ENCODE assay signal across 36 mouse cellular contexts in the genomic region with DNA sequence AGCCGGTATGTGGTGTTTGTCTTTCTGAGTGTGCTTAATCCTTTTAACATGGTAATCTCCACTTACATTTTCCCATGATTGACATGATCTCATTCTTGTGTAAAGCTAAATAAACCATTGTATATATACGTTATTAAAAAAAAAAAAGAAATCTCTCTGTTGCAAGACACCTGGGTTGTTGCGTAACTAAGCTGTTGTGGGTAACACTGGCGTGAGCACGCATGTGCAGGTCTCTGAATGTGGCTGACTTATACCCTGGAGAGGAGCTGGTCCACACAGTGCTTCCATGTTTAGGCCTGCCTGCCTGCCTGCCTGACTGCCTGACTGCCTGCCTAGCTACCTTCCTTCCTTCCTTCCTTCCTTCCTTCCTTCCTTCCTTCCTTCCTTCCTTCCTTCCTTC. TPM values are rescaled to one million over a fixed set of nuclear protein-coding genes. Genes with fewer than 3 reads are reported as not detected.
DNase-seq lines count a peak whose midpoint lies in the region; ATAC-seq and TF ChIP-seq lines count a peak whose summit lies in the region.
"Had no signal": no experiment of that assay in that cellular context is flagged by ENCODE, and none has a peak within 500 bp of the region (broad histone marks: within the 10 kb centered on the region; RNA-seq: fewer than 3 reads in every experiment).

No protein-coding gene starts in this region.

- whole genome bisulfite sequencing in embryonic facial prominence, embryonic 14.5 days: 66% methylated on average over 5 of the region's 5 CpGs
- WGBS in embryonic facial prominence, embryonic 10.5 days: 83% methylated on average over 5 of the region's 5 CpGs
- 66% methylated on average over 5 of the region's 5 CpGs for WGBS in lung, adult 2 months
- 80% methylated on average over 5 of the region's 5 CpGs for WGBS in forebrain, embryonic 11.5 days

- H3ac ChIP-seq in myocyte (ENCODE audit: control insufficient read depth, insufficient read length): no peak overlapping the region

- H3K4me3 ChIP-seq in embryonic facial prominence, embryonic 14.5 days (ENCODE audit: low read depth, low read length): no peak overlapping the region
- H3K4me3 ChIP-seq in embryonic facial prominence, embryonic 10.5 days: no peak overlapping the region
- H3K4me3 ChIP-seq in lung, adult 2 months (replicated peaks; ENCODE audit: extremely low read depth, low read depth, low read length): no peak overlapping the region
- H3K4me3 ChIP-seq in myocyte: no peak overlapping the region
- H3K4me3 ChIP-seq in forebrain, embryonic 11.5 days (ENCODE audit: low read depth, low read length): no peak overlapping the region
- H3K4me3 ChIP-seq: embryonic facial prominence, embryonic 15.5 days; left cerebral cortex, adult 2 months; midbrain, embryonic 13.5 days had no signal

- intact Hi-C loops in left cerebral cortex, postnatal 25 days (cut with DNase I): no loop called here

- H3K9ac ChIP-seq in embryonic facial prominence, embryonic 14.5 days (ENCODE audit: low read depth, low read length): no peak overlapping the region
- H3K9ac ChIP-seq in forebrain, embryonic 11.5 days (ENCODE audit: low read length): no peak overlapping the region
- H3K9ac ChIP-seq: embryonic facial prominence, embryonic 15.5 days; liver, embryonic 14.5 days; midbrain, embryonic 13.5 days had no signal

- H3K27ac ChIP-seq in embryonic facial prominence, embryonic 14.5 days (replicated peaks; ENCODE audit: low read depth, low read length): no peak overlapping the region
- H3K27ac ChIP-seq in embryonic facial prominence, embryonic 10.5 days (replicated peaks): no peak overlapping the region
- H3K27ac ChIP-seq in forebrain, embryonic 11.5 days (ENCODE audit: low read depth, low read length): no peak overlapping the region
- H3K27ac ChIP-seq: embryonic facial prominence, embryonic 15.5 days; left cerebral cortex, adult 2 months; liver, embryonic 14.5 days; midbrain, embryonic 13.5 days had no signal

- ATAC-seq in embryonic facial prominence, embryonic 14.5 days (ENCODE audit: low read depth): peak; percentile 65; the same call in 1 of the 2 replicates
- no peak for ATAC-seq in forebrain, embryonic 11.5 days (replicated peaks; ENCODE audit: low FRiP score)
- ATAC-seq: forebrain, embryonic 14.5 days; hindbrain, embryonic 16.5 days; midbrain, embryonic 13.5 days had no signal

- no peaks in the 10 kb centered on the region for H3K79me2 ChIP-seq in myocyte (ENCODE audit: control insufficient read depth, insufficient read depth)

- H3K9me3 ChIP-seq in embryonic facial prominence, embryonic 14.5 days (ENCODE audit: control insufficient read depth, low read length): no peaks in the 10 kb centered on the region
- H3K9me3 ChIP-seq in embryonic facial prominence, embryonic 10.5 days: no peaks in the 10 kb centered on the region
- no peaks in the 10 kb centered on the region for H3K9me3 ChIP-seq in forebrain, embryonic 11.5 days (ENCODE audit: control insufficient read depth, low read length)
- H3K9me3 ChIP-seq: embryonic facial prominence, embryonic 15.5 days; midbrain, embryonic 13.5 days had no signal

- peak; percentile 48 for DNase-seq in embryonic facial prominence, embryonic 14.5 days (ENCODE audit: low spot score)
- no peak for DNase-seq in embryonic facial prominence, embryonic 10.5 days (ENCODE audit: low spot score)
- peak; percentile 7 for DNase-seq in lung, postnatal 36 days
- DNase-seq in lung, adult 2 months: no peak
- no peak for DNase-seq in forebrain, embryonic 11.5 days (ENCODE audit: low spot score)
- no peak for DNase-seq in left cerebral cortex, postnatal 25 days (ENCODE audit: low spot score in 2 of 2)
- DNase-seq: adrenal gland, postnatal 14 days; cerebellum, adult 11 months; cerebellum, adult 9-10 months; cerebellum, postnatal 36 days; gastrocnemius, postnatal 36 days; kidney, adult 8-10 months; kidney, postnatal 10 days; left cerebral cortex, postnatal 4 days; lung, postnatal 4 days; thymus, postnatal 14 days had no signal

- TF ChIP-seq CTCF in lung, adult 2 months (IDR thresholded peaks at IDR 0.05; ENCODE audit: insufficient read depth, low read length): no peak

- no peak for TF ChIP-seq POLR2A in lung, adult 2 months (IDR thresholded peaks at IDR 0.05; ENCODE audit: borderline replicate concordance, extremely low read depth, low read depth, low read length)
- no peak for TF ChIP-seq POLR2A in myocyte (IDR thresholded peaks at IDR 0.05; ENCODE audit: insufficient read length, low read depth)

- H3K4me2 ChIP-seq in embryonic facial prominence, embryonic 14.5 days (ENCODE audit: low read depth, low read length): no peak overlapping the region
- H3K4me2 ChIP-seq in myocyte (ENCODE audit: low read depth): no peak overlapping the region
- H3K4me2 ChIP-seq in forebrain, embryonic 11.5 days (ENCODE audit: low read depth, low read length, severe bottlenecking): no peak overlapping the region
- H3K4me2 ChIP-seq: embryonic facial prominence, embryonic 15.5 days; midbrain, embryonic 13.5 days had no signal

- H3K4me1 ChIP-seq in embryonic facial prominence, embryonic 14.5 days (ENCODE audit: control insufficient read depth, insufficient read depth, low read length): no peaks in the 10 kb centered on the region
- H3K4me1 ChIP-seq in embryonic facial prominence, embryonic 10.5 days: no peaks in the 10 kb centered on the region
- H3K4me1 ChIP-seq in lung, adult 2 months (ENCODE audit: control insufficient read depth, insufficient read depth, low read length): no peaks in the 10 kb centered on the region
- H3K4me1 ChIP-seq in forebrain, embryonic 11.5 days (replicated peaks; ENCODE audit: control insufficient read depth, insufficient read depth, low read length): no peaks in the 10 kb centered on the region
- H3K4me1 ChIP-seq: embryonic facial prominence, embryonic 15.5 days; midbrain, embryonic 13.5 days had no signal

- no peaks in the 10 kb centered on the region for H3K36me3 ChIP-seq in embryonic facial prominence, embryonic 14.5 days (ENCODE audit: control insufficient read depth, insufficient read depth, low read length)
- no peaks in the 10 kb centered on the region for H3K36me3 ChIP-seq in embryonic facial prominence, embryonic 10.5 days (replicated peaks)
- no peaks in the 10 kb centered on the region for H3K36me3 ChIP-seq in myocyte (ENCODE audit: control insufficient read depth, insufficient read depth)
- no peaks in the 10 kb centered on the region for H3K36me3 ChIP-seq in forebrain, embryonic 11.5 days (ENCODE audit: control insufficient read depth, insufficient read depth, low read length)
- H3K36me3 ChIP-seq: embryonic facial prominence, embryonic 15.5 days; midbrain, embryonic 13.5 days had no signal

- no peaks in the 10 kb centered on the region for H3K27me3 ChIP-seq in embryonic facial prominence, embryonic 14.5 days (replicated peaks; ENCODE audit: control insufficient read depth, insufficient read depth, low read length)
- H3K27me3 ChIP-seq in embryonic facial prominence, embryonic 10.5 days (replicated peaks; ENCODE audit: low read depth, poor library complexity, severe bottlenecking): no peaks in the 10 kb centered on the region
- H3K27me3 ChIP-seq in myocyte (ENCODE audit: control insufficient read depth, insufficient read depth, insufficient read length): no peaks in the 10 kb centered on the region
- no peaks in the 10 kb centered on the region for H3K27me3 ChIP-seq in forebrain, embryonic 11.5 days (ENCODE audit: control insufficient read depth, insufficient read depth, low read length)
- H3K27me3 ChIP-seq: embryonic facial prominence, embryonic 15.5 days; midbrain, embryonic 13.5 days had no signal

TF ChIP-seq in myocyte, 11 proteins besides CTCF, POLR2A, EP300 and RAD21 (continues in another document):
- no peak for TF ChIP-seq REST (IDR thresholded peaks at IDR 0.05; ENCODE audit: insufficient read depth, insufficient read length)
- no peak for TF ChIP-seq MAX (IDR thresholded peaks at IDR 0.05; ENCODE audit: low read depth)
- TF ChIP-seq MYOG (IDR thresholded peaks at IDR 0.05; ENCODE audit: control insufficient read depth in 1 of 3, insufficient read depth in 1 of 3, insufficient read length in 2 of 3, low read depth in 2 of 3): no peak
- 0 out of 2 replicates have a peak, but pooled peaks have one; percentile 29 for TF ChIP-seq CEBPB (IDR thresholded peaks at IDR 0.05; ENCODE audit: insufficient read depth, poor library complexity, severe bottlenecking)

RNA-seq across cellular contexts. Expression of gene 4930438A08Rik, which starts 24.0 kb away (rescaled TPM):
- polyA plus RNA-seq in embryonic facial prominence, embryonic 14.5 days (2014; fragmentation: Nextera tagmentation; extraction: Ambion mirVana): 0.22 and 0.45 TPM in 2 replicates
- polyA plus RNA-seq in embryonic facial prominence, embryonic 10.5 days (2016; fragmentation: Nextera tagmentation; extraction: Ambion mirVana): 0.06 TPM in 1 of 2 replicates, not detected in the other
- 0.12 TPM in 1 of 2 replicates, not detected in the other for polyA plus RNA-seq in lung, adult 2 months (2012; rRNA removed)
- 0.67 TPM for polyA plus RNA-seq in myocyte (2012; fragmentation: generic; extraction: Trizol)
- polyA plus RNA-seq in forebrain, embryonic 11.5 days (2014; fragmentation: Nextera tagmentation; extraction: Ambion mirVana): 0.08 TPM in 1 of 2 replicates, not detected in the other
- total RNA-seq in left cerebral cortex, postnatal 25 days (2021): not detected
- total RNA-seq: adrenal gland, postnatal 14 days; gastrocnemius, adult 18-20 months; gastrocnemius, postnatal 36 days; heart, adult 8-10 months; heart, postnatal 25 days; layer of hippocampus, adult 18-20 months; layer of hippocampus, postnatal 14 days; left cerebral cortex, adult 2 months; left cerebral cortex, postnatal 4 days; megakaryocyte-erythroid progenitor cell, adult 5-6 weeks; MEL had no signal
- polyA plus RNA-seq: forebrain, embryonic 14.5 days; heart, embryonic 14.5 days; hindbrain, embryonic 11.5 days; intestine, embryonic 14.5 days; lung, embryonic 16.5 days; midbrain, embryonic 13.5 days; neural tube, embryonic 14.5 days; stomach, embryonic 14.5 days had no signal

RNA-seq across cellular contexts. Expression of gene Irgm2, which starts 51.1 kb away (rescaled TPM):
- polyA plus RNA-seq in embryonic facial prominence, embryonic 14.5 days (2014; fragmentation: Nextera tagmentation; extraction: Ambion mirVana): 4.4 and 5.7 TPM in 2 replicates
- 0.54 and 0.58 TPM in 2 replicates for polyA plus RNA-seq in embryonic facial prominence, embryonic 10.5 days (2016; fragmentation: Nextera tagmentation; extraction: Ambion mirVana)
- 13.9 and 16.4 TPM in 2 replicates for polyA plus RNA-seq in lung, adult 2 months (2012; rRNA removed)
- polyA plus RNA-seq in myocyte (2012; fragmentation: generic; extraction: Trizol): 0.77 TPM
- polyA plus RNA-seq in forebrain, embryonic 11.5 days (2014; fragmentation: Nextera tagmentation; extraction: Ambion mirVana): 0.28 and 0.47 TPM in 2 replicates
- total RNA-seq in left cerebral cortex, postnatal 25 days (2021): 1 to 10 TPM; 1.8 to 2.8 TPM

RNA-seq across cellular contexts. Expression of gene Igtp, which starts 51.2 kb away (rescaled TPM):
- polyA plus RNA-seq in embryonic facial prominence, embryonic 14.5 days (2014; fragmentation: Nextera tagmentation; extraction: Ambion mirVana): 10.5 and 16.7 TPM in 2 replicates
- 2.1 and 2.8 TPM in 2 replicates for polyA plus RNA-seq in embryonic facial prominence, embryonic 10.5 days (2016; fragmentation: Nextera tagmentation; extraction: Ambion mirVana)
- polyA plus RNA-seq in lung, adult 2 months (2012; rRNA removed): 11.6 and 14.7 TPM in 2 replicates
- polyA plus RNA-seq in myocyte (2012; fragmentation: generic; extraction: Trizol): 3.7 TPM
- 2.0 and 2.3 TPM in 2 replicates for polyA plus RNA-seq in forebrain, embryonic 11.5 days (2014; fragmentation: Nextera tagmentation; extraction: Ambion mirVana)
- 1 to 10 TPM; 2.5 to 3.2 TPM for total RNA-seq in left cerebral cortex, postnatal 25 days (2021)

RNA-seq across cellular contexts. Expression of gene Zfp692, which starts 56.3 kb away (rescaled TPM):
- polyA plus RNA-seq in embryonic facial prominence, embryonic 14.5 days (2014; fragmentation: Nextera tagmentation; extraction: Ambion mirVana): 14.2 and 14.7 TPM in 2 replicates
- polyA plus RNA-seq in embryonic facial prominence, embryonic 10.5 days (2016; fragmentation: Nextera tagmentation; extraction: Ambion mirVana): 27.7 and 29.7 TPM in 2 replicates
- 17.0 and 24.1 TPM in 2 replicates for polyA plus RNA-seq in lung, adult 2 months (2012; rRNA removed)
- 6.0 TPM for polyA plus RNA-seq in myocyte (2012; fragmentation: generic; extraction: Trizol)
- 17.4 and 20.0 TPM in 2 replicates for polyA plus RNA-seq in forebrain, embryonic 11.5 days (2014; fragmentation: Nextera tagmentation; extraction: Ambion mirVana)
- total RNA-seq in left cerebral cortex, postnatal 25 days (2021): 10 to 100 TPM; 20.9 to 24.2 TPM

Comparison
In these comparisons a context has a peak if more than half of its experiments do, and no peak if none do; other contexts are left out.
1. DNase-seq: peak in embryonic facial prominence, embryonic 14.5 days (single experiment) and lung, postnatal 36 days (single experiment); none in embryonic facial prominence, embryonic 10.5 days (single experiment), lung, adult 2 months (single experiment), forebrain, embryonic 11.5 days (single experiment) and left cerebral cortex, postnatal 25 days (0 of 2).